ENCODE assay signal across 22 mouse cellular contexts in genomic region chr12:52573371-52573770, GRCm38 (mm10).
DNase-seq lines count a peak whose midpoint lies in the region; ATAC-seq and TF ChIP-seq lines count a peak whose summit lies in the region.
"Had no signal": no experiment of that assay in that cellular context is flagged by ENCODE, and none has a peak within 500 bp of the region (broad histone marks: within the 10 kb centered on the region; RNA-seq: fewer than 3 reads in every experiment).

No protein-coding gene starts in this region.

- H3K9me3 ChIP-seq in liver, embryonic 16.5 days (replicated peaks; ENCODE audit: control insufficient read depth, low read length), result no peaks in the 10 kb centered on the region
- no peaks in the 10 kb centered on the region for H3K9me3 ChIP-seq in liver, embryonic 12.5 days (replicated peaks)
- no peaks in the 10 kb centered on the region for H3K9me3 ChIP-seq in stomach, postnatal 0 days (ENCODE audit: control insufficient read depth, low read length)
- H3K9me3 ChIP-seq: embryonic facial prominence, embryonic 13.5 days; embryonic facial prominence, embryonic 15.5 days; forebrain, embryonic 10.5 days; forebrain, embryonic 12.5 days had no signal

- TF ChIP-seq EP300 in stomach, postnatal 0 days (optimal IDR thresholded peaks at IDR 0.05), result no peak

- DNase-seq in stomach, postnatal 0 days (ENCODE audit: low spot score), result no peak
- peak; percentile 26 for DNase-seq in yolk sac, embryonic 10.5 days (ENCODE audit: low spot score)
- no peak for DNase-seq in urinary bladder, postnatal 36 days (ENCODE audit: low spot score in 2 of 2)
- DNase-seq: adrenal gland, adult 2 months; adrenal gland, postnatal 10 days; adrenal gland, postnatal 25 days; cerebellum, adult 11 months; cerebellum, adult 18-20 months; cerebellum, adult 8-10 months; cerebellum, adult 9-11 months; cerebellum, postnatal 14 days; cerebellum, postnatal 36 days; embryo, embryonic 11 days had no signal

- WGBS in liver, embryonic 16.5 days (ENCODE audit: insufficient replicate concordance), result 60% methylated on average over 2 of the region's 2 CpGs
- 58% methylated on average over 2 of the region's 2 CpGs for WGBS in liver, embryonic 12.5 days (ENCODE audit: insufficient replicate concordance)
- 76% methylated on average over 2 of the region's 2 CpGs for WGBS in stomach, postnatal 0 days

- no peaks in the 10 kb centered on the region for H3K4me1 ChIP-seq in liver, embryonic 16.5 days (ENCODE audit: control insufficient read depth, low read depth, low read length)
- H3K4me1 ChIP-seq in liver, embryonic 12.5 days, result no peaks in the 10 kb centered on the region
- H3K4me1 ChIP-seq in stomach, postnatal 0 days (replicated peaks; ENCODE audit: control insufficient read depth, insufficient read depth), result no peaks in the 10 kb centered on the region
- H3K4me1 ChIP-seq: embryonic facial prominence, embryonic 13.5 days; embryonic facial prominence, embryonic 15.5 days; forebrain, embryonic 10.5 days; forebrain, embryonic 12.5 days had no signal

- H3K27ac ChIP-seq in liver, embryonic 16.5 days (ENCODE audit: low read length), result no peak overlapping the region
- no peak overlapping the region for H3K27ac ChIP-seq in liver, embryonic 12.5 days
- H3K27ac ChIP-seq in stomach, postnatal 0 days (replicated peaks), result no peak overlapping the region
- H3K27ac ChIP-seq: embryonic facial prominence, embryonic 13.5 days; embryonic facial prominence, embryonic 15.5 days; forebrain, embryonic 10.5 days; forebrain, embryonic 12.5 days had no signal

- H3K4me2 ChIP-seq in liver, embryonic 16.5 days (ENCODE audit: low read depth, low read length), result no peak overlapping the region
- no peak overlapping the region for H3K4me2 ChIP-seq in liver, embryonic 12.5 days
- H3K4me2 ChIP-seq in stomach, postnatal 0 days (replicated peaks; ENCODE audit: low read depth), result no peak overlapping the region
- H3K4me2 ChIP-seq: embryonic facial prominence, embryonic 13.5 days; embryonic facial prominence, embryonic 15.5 days; forebrain, embryonic 12.5 days had no signal

- H3K36me3 ChIP-seq in liver, embryonic 16.5 days (ENCODE audit: control insufficient read depth, insufficient read depth), result no peaks in the 10 kb centered on the region
- peaks cover 6% of the 10 kb centered on the region; the same call in 1 of the 2 replicates for H3K36me3 ChIP-seq in liver, embryonic 12.5 days
- H3K36me3 ChIP-seq in stomach, postnatal 0 days (ENCODE audit: control insufficient read depth, insufficient read depth, low read length), result no peaks in the 10 kb centered on the region

- ATAC-seq in liver, embryonic 16.5 days (ENCODE audit: low read depth), result peak; percentile 37; the same call in 1 of the 2 replicates
- ATAC-seq in liver, embryonic 12.5 days, result no peak
- peak; percentile 26; the same call in 1 of the 2 replicates for ATAC-seq in stomach, postnatal 0 days (ENCODE audit: low FRiP score, low TSS enrichment)
- ATAC-seq: forebrain, embryonic 14.5 days; forebrain, embryonic 16.5 days had no signal

- TF ChIP-seq CTCF in stomach, postnatal 0 days (IDR thresholded peaks at IDR 0.05; ENCODE audit: low read depth), result no peak

- H3K27me3 ChIP-seq in liver, embryonic 16.5 days (ENCODE audit: control insufficient read depth, insufficient read depth, low read depth, low read length), result no peaks in the 10 kb centered on the region
- no peaks in the 10 kb centered on the region for H3K27me3 ChIP-seq in liver, embryonic 12.5 days (replicated peaks)
- H3K27me3 ChIP-seq in stomach, postnatal 0 days (ENCODE audit: control insufficient read depth, insufficient read depth, low read length), result no peaks in the 10 kb centered on the region
- H3K27me3 ChIP-seq: embryonic facial prominence, embryonic 13.5 days; embryonic facial prominence, embryonic 15.5 days; forebrain, embryonic 12.5 days had no signal

- no peak overlapping the region for H3K4me3 ChIP-seq in liver, embryonic 16.5 days (ENCODE audit: low read depth, low read length)
- no peak overlapping the region for H3K4me3 ChIP-seq in liver, embryonic 12.5 days
- no peak overlapping the region for H3K4me3 ChIP-seq in stomach, postnatal 0 days (ENCODE audit: low read depth, low read length)
- H3K4me3 ChIP-seq: embryonic facial prominence, embryonic 13.5 days; embryonic facial prominence, embryonic 15.5 days; erythroblast, embryonic 14.5 days; forebrain, embryonic 10.5 days; forebrain, embryonic 12.5 days had no signal

- H3K9ac ChIP-seq in liver, embryonic 16.5 days (ENCODE audit: low read depth, low read length), result no peak overlapping the region
- H3K9ac ChIP-seq in liver, embryonic 12.5 days, result no peak overlapping the region
- H3K9ac ChIP-seq in stomach, postnatal 0 days (ENCODE audit: low read length), result no peak overlapping the region
- H3K9ac ChIP-seq: embryonic facial prominence, embryonic 13.5 days; embryonic facial prominence, embryonic 15.5 days; forebrain, embryonic 12.5 days had no signal
